Mouse (Mus musculus) megakaryocyte-erythroid progenitor cell, adult 5-6 weeks (primary cell): Measurements from ENCODE around the gene Scn3b. TPM values are rescaled to one million over a fixed set of nuclear protein-coding genes. Genes with fewer than 3 reads are reported as not detected.

Source experiments
- ATAC-seq: replicated peaks from 2 replicates; pipeline ENCODE4 v1.8.0; 2016; ENCODE audit warnings: mild to moderate bottlenecking, inconsistent platforms; ENCODE audit not compliant: severe bottlenecking, poor library complexity, low FRiP score, low TSS enrichment
- total RNA-seq, 2 experiments: library from RNA; stranded (forward) in 1 of 2; stranded (reverse) in 1 of 2; fragments of 200-1000, 215-1000 nt in 1 of 2; fragments of >200 nt in 1 of 2; fragmentation: Nextera tagmentation in 1 of 2; gene quantifications; 2 replicates each; pipeline ENCODE4 v1.2.3; 2014 to 2017

Gene Scn3b
- total RNA-seq, 2 experiments from 2014 or later, result not detected

GRCm38 (mm10) chr9:40332731-40333648 lies 64.0 kb downstream of the Scn3b start:
- ATAC-seq, result no peak

- peak; percentile 44; the same call in 1 of the 2 replicates for ATAC-seq
Observed at GRCm38 (mm10) chr9:40333649-40334396, 64.8 kb downstream of the Scn3b start.

GRCm38 (mm10) chr9:40334617-40335016 lies 65.6 kb downstream of the Scn3b start:
- no peak for ATAC-seq

DNA sequence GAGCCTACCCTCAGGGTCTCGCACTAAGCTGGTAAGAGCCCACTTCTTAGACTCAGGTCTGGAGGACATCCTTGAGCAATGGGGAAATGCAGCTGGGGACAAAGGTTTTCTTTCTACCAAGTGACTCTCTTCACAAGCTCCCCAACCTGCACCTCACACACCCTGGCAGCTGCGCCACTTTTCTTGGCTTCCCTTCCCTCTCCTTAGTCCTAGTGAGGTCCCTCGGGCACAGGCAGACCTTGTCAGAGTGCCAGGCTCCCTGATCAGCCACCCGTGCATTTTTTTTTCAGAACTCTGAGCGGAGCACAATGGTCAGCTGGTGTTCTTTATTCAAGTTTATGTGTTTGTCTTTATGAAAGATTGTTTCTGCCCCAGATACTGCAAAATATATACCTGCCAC lies 67.7 kb downstream of the Scn3b start:
- ATAC-seq, result no peak

DNA sequence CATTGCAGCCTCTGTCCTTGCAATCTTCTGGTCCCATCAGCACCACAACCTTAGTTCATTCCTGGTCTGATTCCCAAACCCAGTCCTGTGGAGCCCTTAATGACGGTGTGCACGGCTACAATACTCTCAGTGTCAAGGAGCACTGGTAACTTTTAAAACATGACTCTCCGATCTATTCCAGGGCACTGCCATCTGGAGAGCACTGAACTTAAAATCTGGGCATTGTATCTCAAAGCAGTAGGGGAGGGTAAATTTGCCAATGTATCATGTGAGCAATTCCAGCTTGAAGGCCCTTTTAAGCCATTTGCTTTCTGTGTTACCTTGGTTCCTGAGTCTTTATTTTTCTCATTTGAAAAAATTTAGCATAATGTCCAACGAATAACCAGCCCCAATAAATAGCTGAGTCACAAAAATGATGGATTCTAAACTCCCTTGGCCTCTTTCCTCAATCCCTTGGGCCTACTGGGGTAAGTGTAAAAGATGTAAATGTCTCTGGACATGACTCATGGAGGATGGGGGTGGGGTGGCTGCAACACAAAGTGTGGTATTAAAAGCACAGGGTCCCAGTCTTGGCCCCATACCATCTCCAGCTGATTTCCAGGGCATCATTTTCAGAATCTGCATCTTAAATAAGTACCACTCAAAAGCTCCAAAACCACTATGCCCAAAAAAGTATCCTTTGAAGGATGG lies 68.3 kb downstream of the Scn3b start:
- ATAC-seq, result no peak

GRCm38 (mm10) chr9:40339578-40339977 lies 70.6 kb downstream of the Scn3b start:
- no peak for ATAC-seq

Other genes starting within 250 kb of the Scn3b start
- gene Olfr981, start 247.8 kb upstream of the Scn3b start, total RNA-seq (2014; fragmentation: Nextera tagmentation), result not detected in 2 replicates
- gene Olfr981, start 247.8 kb upstream of the Scn3b start, total RNA-seq (2017), result not detected in 2 replicates
- not detected in 2 replicates for gene Olfr982, start 195.4 kb upstream of the Scn3b start, total RNA-seq (2014; fragmentation: Nextera tagmentation)
- gene Olfr982, start 195.4 kb upstream of the Scn3b start, total RNA-seq (2017), result not detected in 2 replicates
- not detected in 2 replicates for gene Olfr983, start 175.6 kb upstream of the Scn3b start, total RNA-seq (2014; fragmentation: Nextera tagmentation)
- gene Olfr983, start 175.6 kb upstream of the Scn3b start, total RNA-seq (2017), result not detected in 2 replicates
- not detected in 2 replicates for gene Olfr984, start 155.0 kb upstream of the Scn3b start, total RNA-seq (2014; fragmentation: Nextera tagmentation)
- not detected in 2 replicates for gene Olfr984, start 155.0 kb upstream of the Scn3b start, total RNA-seq (2017)
- not detected in 2 replicates for gene Olfr985, start 139.0 kb upstream of the Scn3b start, total RNA-seq (2014; fragmentation: Nextera tagmentation)
- not detected in 2 replicates for gene Olfr985, start 139.0 kb upstream of the Scn3b start, total RNA-seq (2017)
- not detected in 2 replicates for gene Tmem225, start 121.1 kb upstream of the Scn3b start, total RNA-seq (2014; fragmentation: Nextera tagmentation)
- gene Tmem225, start 121.1 kb upstream of the Scn3b start, total RNA-seq (2017), result not detected in 2 replicates
- not detected in 2 replicates for gene Olfr986, start 88.3 kb upstream of the Scn3b start, total RNA-seq (2014; fragmentation: Nextera tagmentation)
- not detected in 2 replicates for gene Olfr986, start 88.3 kb upstream of the Scn3b start, total RNA-seq (2017)
- gene Zfp202, start 76.9 kb upstream of the Scn3b start, total RNA-seq (2014; fragmentation: Nextera tagmentation), result 5.2 and 6.4 TPM in 2 replicates
- gene Zfp202, start 76.9 kb upstream of the Scn3b start, total RNA-seq (2017), result 2.2 and 5.1 TPM in 2 replicates